Mouse (Mus musculus): ENCODE data around the gene Tm9sf1. TPM values are rescaled to one million over a fixed set of nuclear protein-coding genes. Genes with fewer than 3 reads are reported as not detected.

Tm9sf1 gene
- polyA plus RNA-seq, 1 experiment: 98.1 TPM

DNA sequence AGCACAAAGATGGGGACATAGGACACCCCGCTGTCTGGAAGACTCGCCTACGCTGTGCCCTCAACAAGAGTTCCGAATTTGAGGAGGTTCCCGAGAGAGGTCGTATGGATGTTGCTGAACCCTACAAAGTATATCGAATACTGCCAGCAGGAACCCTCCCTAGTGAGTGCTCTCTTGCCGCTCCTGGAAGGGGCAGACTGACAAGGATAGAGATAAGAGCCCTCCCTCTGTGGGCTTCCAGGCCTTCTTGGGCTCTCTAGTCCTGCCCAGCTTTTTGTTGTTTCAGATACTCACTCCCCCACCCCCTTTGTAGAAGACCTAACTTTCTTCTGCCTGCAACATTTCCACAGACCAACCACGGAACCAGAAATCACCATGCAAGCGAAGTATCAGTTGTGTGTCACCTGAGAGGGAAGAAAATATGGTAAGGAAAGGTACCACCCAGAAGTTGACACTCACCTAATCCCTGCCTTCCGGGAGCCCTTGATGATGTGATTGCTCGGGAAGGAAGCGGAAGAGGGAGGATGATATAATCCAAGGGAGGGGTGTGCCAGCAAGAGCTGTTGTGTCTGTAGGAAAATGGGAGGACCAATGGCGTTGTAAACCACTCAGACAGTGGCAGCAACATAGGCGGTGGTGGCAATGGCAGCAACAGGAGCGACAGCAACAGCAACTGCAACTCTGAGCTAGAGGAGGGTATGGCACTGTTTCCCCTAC is 37.7 kb downstream of the Tm9sf1 start:
- Histone ChIP-seq H3K4me1 (replicated peaks; ENCODE audit: control insufficient read depth, insufficient read depth, low read length) (peaks cover 31% of the 10 kb centered on the region), H3K36me3 (ENCODE audit: control insufficient read depth, insufficient read depth, low read length) (peaks cover 45% of the 10 kb centered on the region), H3K27ac (ENCODE audit: control insufficient read depth, insufficient read depth, low read length) (no peak overlapping the region), H3K4me3 (ENCODE audit: control insufficient read depth, insufficient read depth, low read length) (no peak overlapping the region), H3K27me3 (ENCODE audit: control insufficient read depth, insufficient read depth, low read length) (no peaks in the 10 kb centered on the region)
- WGBS: 96% methylated on average over 16 of the region's 16 CpGs
- no peak for DNase-seq
- no peak for TF ChIP-seq CTCF (IDR thresholded peaks at IDR 0.05; ENCODE audit: borderline replicate concordance, control insufficient read depth, extremely low read depth, insufficient read depth, low read length, poor library complexity)
- no peak for TF ChIP-seq POLR2A (IDR thresholded peaks at IDR 0.05; ENCODE audit: control insufficient read depth, extremely low read depth, insufficient read depth, low read length, poor library complexity)

DNA sequence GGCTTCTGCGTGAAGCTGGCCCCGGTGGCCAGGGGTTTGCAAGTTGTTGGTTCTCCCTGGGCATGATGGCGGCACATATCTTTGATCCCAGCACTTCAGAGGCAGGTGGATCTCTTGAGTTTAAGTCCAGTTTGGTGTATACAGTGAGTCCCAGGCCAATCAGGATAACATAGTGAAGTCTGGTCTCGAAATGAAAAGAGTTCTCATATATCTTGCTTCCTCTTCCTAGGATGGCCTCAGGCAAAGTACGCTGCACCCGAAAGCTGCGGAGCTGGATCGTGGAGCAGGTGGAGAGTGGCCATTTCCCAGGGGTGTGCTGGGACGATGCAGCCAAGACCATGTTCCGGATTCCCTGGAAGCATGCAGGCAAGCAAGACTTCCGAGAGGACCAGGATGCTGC is 38.8 kb downstream of the Tm9sf1 start:
- Histone ChIP-seq H3K4me1 (replicated peaks; ENCODE audit: control insufficient read depth, insufficient read depth, low read length) (peaks cover 31% of the 10 kb centered on the region), H3K4me3 (ENCODE audit: control insufficient read depth, insufficient read depth, low read length) (peak overlapping the region; percentile 45), H3K27me3 (ENCODE audit: control insufficient read depth, insufficient read depth, low read length) (no peaks in the 10 kb centered on the region), H3K36me3 (ENCODE audit: control insufficient read depth, insufficient read depth, low read length) (peaks cover 53% of the 10 kb centered on the region), H3K27ac (ENCODE audit: control insufficient read depth, insufficient read depth, low read length) (peak overlapping the region; percentile 92)
- 50% methylated on average over 11 of the region's 11 CpGs for WGBS
- TF ChIP-seq POLR2A (IDR thresholded peaks at IDR 0.05; ENCODE audit: control insufficient read depth, extremely low read depth, insufficient read depth, low read length, poor library complexity) (no peak), CTCF (IDR thresholded peaks at IDR 0.05; ENCODE audit: borderline replicate concordance, control insufficient read depth, extremely low read depth, insufficient read depth, low read length, poor library complexity) (no peak)
- DNase-seq: no peak

DNA sequence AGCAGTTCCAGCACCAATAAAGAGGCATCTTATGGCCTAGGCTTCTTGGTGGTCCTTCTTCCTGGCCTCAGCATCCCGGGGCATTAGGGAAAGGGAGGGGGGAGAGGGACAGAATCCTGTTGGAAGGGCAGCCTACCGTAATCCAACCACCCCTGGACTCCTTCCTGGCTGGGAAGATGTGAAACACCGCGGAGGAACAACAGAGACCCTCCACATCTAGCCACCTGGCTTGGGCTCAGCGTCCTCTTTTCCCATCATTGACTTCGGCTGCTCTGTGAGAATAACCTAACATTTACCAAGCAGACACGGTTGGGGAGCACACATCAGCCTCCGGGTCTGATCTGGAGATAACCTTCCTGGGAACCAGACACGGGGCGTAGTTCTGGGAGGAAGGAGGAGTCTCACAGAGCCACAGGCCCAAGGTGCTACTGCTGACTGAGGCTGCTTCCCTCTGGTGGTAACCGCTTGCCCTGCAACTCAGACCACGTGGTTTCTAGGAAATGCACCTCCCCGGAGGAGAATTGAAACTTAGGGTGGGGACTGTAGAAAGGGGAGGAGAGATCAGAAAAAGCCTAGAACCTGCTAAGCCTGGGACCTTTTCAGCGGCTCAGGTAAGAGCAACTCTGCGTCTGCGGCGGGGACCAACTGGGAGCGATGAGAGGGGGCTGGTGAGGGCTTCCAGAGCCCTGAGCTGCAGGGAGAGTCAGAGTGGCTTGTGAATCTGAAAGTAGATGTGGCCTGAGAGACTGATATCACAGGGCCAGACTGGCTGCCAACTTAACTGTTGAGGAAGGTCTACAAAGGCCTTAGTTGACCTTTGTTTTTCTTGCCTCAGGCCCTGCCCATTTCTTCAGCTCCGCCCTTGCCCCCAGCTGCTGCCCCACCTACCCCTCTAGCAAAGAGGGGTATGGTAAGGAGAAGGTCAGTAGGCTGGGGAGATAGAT is 39.7 kb downstream of the Tm9sf1 start:
- Histone ChIP-seq H3K27ac (ENCODE audit: control insufficient read depth, insufficient read depth, low read length) (peak overlapping the region; percentile 92), H3K4me1 (replicated peaks; ENCODE audit: control insufficient read depth, insufficient read depth, low read length) (peaks cover 31% of the 10 kb centered on the region), H3K27me3 (ENCODE audit: control insufficient read depth, insufficient read depth, low read length) (no peaks in the 10 kb centered on the region), H3K4me3 (ENCODE audit: control insufficient read depth, insufficient read depth, low read length) (peak overlapping the region; percentile 64), H3K36me3 (ENCODE audit: control insufficient read depth, insufficient read depth, low read length) (peaks cover 49% of the 10 kb centered on the region)
- WGBS: 2% methylated on average over 19 of the region's 19 CpGs
- peak; percentile 97 for DNase-seq
- 0 out of 2 replicates have a peak, but pooled peaks have one; percentile 42 for TF ChIP-seq POLR2A (IDR thresholded peaks at IDR 0.05; ENCODE audit: control insufficient read depth, extremely low read depth, insufficient read depth, low read length, poor library complexity)
- TF ChIP-seq CTCF (IDR thresholded peaks at IDR 0.05; ENCODE audit: borderline replicate concordance, control insufficient read depth, extremely low read depth, insufficient read depth, low read length, poor library complexity): peak; percentile 77; the same call in 1 of the 2 replicates

DNA sequence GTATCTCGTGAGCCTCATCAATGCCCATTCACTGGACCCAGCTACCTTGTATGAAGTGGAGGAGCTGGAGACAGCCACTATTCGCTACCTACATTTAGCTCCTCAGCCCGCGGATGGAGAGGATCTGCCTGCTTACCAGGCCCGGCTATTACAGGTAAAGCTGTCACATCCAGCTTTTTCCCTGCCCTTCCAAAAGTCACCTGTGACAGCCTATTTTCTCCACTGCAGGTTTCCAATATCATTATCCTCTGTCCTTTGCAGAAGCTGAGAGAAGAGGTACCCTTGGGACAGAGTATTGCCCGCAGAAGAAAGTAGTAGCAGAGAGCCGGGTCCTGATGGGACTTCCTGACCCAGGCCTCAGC is 40.4 kb downstream of the Tm9sf1 start, which contains the start of gene Irf9:
TSS of gene Irf9 (plus strand) at position 301 of the 362 bp plus-strand sequence.
- no peak for DNase-seq
- WGBS: 47% methylated on average over 7 of the region's 7 CpGs
- Histone ChIP-seq H3K36me3 (ENCODE audit: control insufficient read depth, insufficient read depth, low read length) (peaks cover 51% of the 10 kb centered on the region), H3K4me1 (replicated peaks; ENCODE audit: control insufficient read depth, insufficient read depth, low read length) (peaks cover 31% of the 10 kb centered on the region), H3K4me3 (ENCODE audit: control insufficient read depth, insufficient read depth, low read length) (peak within 1 kb of the TSS; percentile 64), H3K27ac (ENCODE audit: control insufficient read depth, insufficient read depth, low read length) (peak within 1 kb of the TSS; percentile 92), H3K27me3 (ENCODE audit: control insufficient read depth, insufficient read depth, low read length) (no peaks in the 10 kb centered on the region)
- TF ChIP-seq POLR2A (IDR thresholded peaks at IDR 0.05; ENCODE audit: control insufficient read depth, extremely low read depth, insufficient read depth, low read length, poor library complexity) (no peak), CTCF (IDR thresholded peaks at IDR 0.05; ENCODE audit: borderline replicate concordance, control insufficient read depth, extremely low read depth, insufficient read depth, low read length, poor library complexity) (no peak)

DNA sequence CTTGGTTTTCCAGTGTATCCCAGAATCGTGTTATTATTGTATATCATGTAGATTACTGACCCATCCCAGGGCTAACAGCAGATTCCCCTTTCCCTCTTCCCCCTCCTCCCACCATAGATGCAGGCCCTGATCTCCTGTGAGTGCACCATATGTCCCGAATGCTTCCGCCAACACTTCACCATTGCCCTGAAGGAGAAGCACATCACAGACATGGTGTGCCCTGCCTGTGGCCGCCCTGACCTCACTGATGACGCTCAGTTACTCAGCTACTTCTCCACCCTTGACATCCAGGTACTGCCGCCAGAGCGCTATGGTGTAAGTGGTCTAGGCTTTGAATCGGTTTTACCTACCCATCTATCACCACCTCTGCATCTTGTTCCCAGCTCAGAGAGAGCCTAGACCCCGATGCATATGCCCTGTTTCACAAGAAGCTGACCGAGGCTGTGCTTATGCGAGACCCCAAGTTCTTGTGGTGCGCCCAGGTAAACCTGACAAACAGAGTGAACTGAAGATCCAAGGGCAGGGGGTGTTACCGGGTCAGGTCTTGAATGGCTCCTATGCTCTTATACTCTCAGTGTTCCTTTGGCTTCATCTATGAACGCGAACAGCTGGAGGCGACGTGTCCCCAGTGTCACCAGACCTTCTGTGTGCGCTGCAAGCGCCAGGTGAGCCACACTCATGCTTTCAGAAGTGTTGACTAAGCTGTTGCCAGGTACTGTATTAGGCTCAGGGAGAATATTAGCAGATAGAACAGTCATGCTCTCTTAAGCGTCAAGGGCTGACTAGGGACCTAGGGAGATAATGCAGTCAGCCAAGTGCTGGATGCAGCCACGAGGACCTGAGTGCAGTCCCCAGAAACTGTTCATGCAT is 44.9 kb downstream of the Tm9sf1 start:
- H3K27me3 ChIP-seq (ENCODE audit: control insufficient read depth, insufficient read depth, low read length): no peaks in the 10 kb centered on the region
- peaks cover 53% of the 10 kb centered on the region for H3K36me3 ChIP-seq (ENCODE audit: control insufficient read depth, insufficient read depth, low read length)
- H3K4me3 ChIP-seq (ENCODE audit: control insufficient read depth, insufficient read depth, low read length): no peak overlapping the region
- no peak overlapping the region for H3K27ac ChIP-seq (ENCODE audit: control insufficient read depth, insufficient read depth, low read length)
- 97% methylated on average over 21 of the region's 21 CpGs for WGBS
- peaks cover 14% of the 10 kb centered on the region for H3K4me1 ChIP-seq (replicated peaks; ENCODE audit: control insufficient read depth, insufficient read depth, low read length)
- TF ChIP-seq CTCF (IDR thresholded peaks at IDR 0.05; ENCODE audit: borderline replicate concordance, control insufficient read depth, extremely low read depth, insufficient read depth, low read length, poor library complexity) (no peak), POLR2A (IDR thresholded peaks at IDR 0.05; ENCODE audit: control insufficient read depth, extremely low read depth, insufficient read depth, low read length, poor library complexity) (no peak)
- DNase-seq: no peak
